Mouse (Mus musculus) heart, postnatal 0 days (tissue): ENCODE data around the gene Pask. TPM values are rescaled to one million over a fixed set of nuclear protein-coding genes. Genes with fewer than 3 reads are reported as not detected.

ENCODE experiments used
- ATAC-seq: fragments of 200-750 bp; cut with Nextera tagmentation; 2 replicates; pipeline ENCODE4 v1.8.0; 2017; ENCODE audit warnings: low read depth, moderate number of reproducible peaks, moderate library complexity; ENCODE audit not compliant: insufficient read depth
- DNase-seq: peaks from one replicate; pipeline ENCODE4 v3.0.0-alpha.2; 2016; ENCODE audit warnings: low spot score
- H3K27ac ChIP-seq: fragments of 300-500 bp; sonication (generic); 2 replicates; pipeline ENCODE4 v1.5.1; 2014; ENCODE audit warnings: low read depth, mild to moderate bottlenecking
- H3K27me3 ChIP-seq: fragments of 300-500 bp; sonication (generic); 2 replicates; pipeline ENCODE4 v1.6.1; 2014; ENCODE audit warnings: low read length, mixed read lengths; ENCODE audit not compliant: control insufficient read depth, insufficient read depth
- H3K36me3 ChIP-seq: fragments of 300-500 bp; sonication (generic); replicated peaks from 2 replicates; pipeline ENCODE4 v1.6.1; 2014; ENCODE audit warnings: low read length, mixed read lengths; ENCODE audit not compliant: control insufficient read depth, insufficient read depth
- H3K4me1 ChIP-seq: fragments of 300-500 bp; sonication (generic); 2 replicates; pipeline ENCODE4 v1.6.1; 2014; ENCODE audit warnings: antibody characterized with exemption; ENCODE audit not compliant: control insufficient read depth, insufficient read depth
- H3K4me2 ChIP-seq: fragments of 300-500 bp; sonication (generic); 2 replicates; pipeline ENCODE4 v1.6.1; 2014; ENCODE audit warnings: low read depth, mild to moderate bottlenecking, low read length, moderate library complexity
- H3K4me3 ChIP-seq: fragments of 300-500 bp; sonication (generic); 2 replicates; pipeline ENCODE4 v1.5.1; 2014; ENCODE audit warnings: low read depth, low read length
- H3K9ac ChIP-seq: fragments of 300-500 bp; sonication (generic); replicated peaks from 2 replicates; pipeline ENCODE4 v1.6.1; 2014; ENCODE audit warnings: low read depth, low read length, mixed read lengths
- H3K9me3 ChIP-seq: fragments of 300-500 bp; sonication (generic); replicated peaks from 2 replicates; pipeline ENCODE4 v1.6.1; 2016; ENCODE audit warnings: low read length; ENCODE audit not compliant: control insufficient read depth
- CTCF ChIP-seq: IDR thresholded peaks from 2 replicates; pipeline ENCODE4 v1.5.1; 2016; ENCODE audit warnings: antibody characterized with exemption, control low read depth, low read depth
- EP300 ChIP-seq: IDR thresholded peaks from 2 replicates; pipeline ENCODE4 v1.6.1; 2016; ENCODE audit warnings: antibody characterized with exemption, low read depth
- WGBS: fragments of 180-500 bp; shearing (Covaris S2); extraction: QIAGEN DNeasy Blood & Tissue Kit; methylation state at CpG from one replicate; pipeline ENCODE4 v1.1.7; 2014; 5-methylcytosine and 5-hydroxymethylcytosine counted together
- microRNA-seq: library from miRNA; unstranded; fragments of <30 nt; microRNA quantifications from one replicate; pipeline ENCODE4, GENCODE M21; 2016
- polyA plus RNA-seq: library from polyadenylated mRNA; unstranded; fragments of >200 nt; fragmentation: Nextera tagmentation; extraction: Ambion mirVana; gene quantifications from 2 replicates; pipeline ENCODE4 v1.2.1, GENCODE M21; 2015
- total RNA-seq: library from RNA; depleted of rRNA; stranded (reverse); fragments of >200 nt; gene quantifications from 2 replicates; pipeline ENCODE4 v1.2.3, GENCODE M21; 2014; ENCODE audit warnings: low replicate concordance; rRNA removed

Pask gene
- total and polyA plus RNA-seq, 2 experiments from 2014 or later: 1.9 to 5.7 TPM

- TF ChIP-seq EP300 (no peak), CTCF (no peak)
- 79% methylated on average over 2 of the region's 2 CpGs for WGBS
- ATAC-seq: no peak
Observed at GRCm38 (mm10) chr1:93268246-93268645, 75.0 kb downstream of the Pask start.

DNA sequence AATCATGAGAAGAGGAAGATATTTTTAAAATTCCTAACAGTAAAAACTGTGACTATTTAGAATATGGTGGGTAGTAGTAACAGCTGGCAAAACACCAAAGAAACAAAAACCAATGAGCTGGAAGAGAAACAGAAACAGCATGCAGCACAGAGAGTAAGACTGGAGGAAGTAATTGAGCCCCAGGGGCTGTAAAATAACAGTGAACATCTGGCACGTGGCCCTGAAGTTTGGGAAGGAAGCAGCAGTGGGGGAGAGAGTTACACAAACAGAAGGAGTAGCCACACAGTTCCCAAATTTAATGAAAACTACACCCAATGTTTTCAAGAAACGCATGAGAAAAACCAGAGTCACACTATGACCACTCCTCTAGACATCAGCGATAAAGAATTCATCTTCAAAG, 76.1 kb downstream of the Pask start:
- H3K27ac ChIP-seq: no peak overlapping the region
- H3K9ac ChIP-seq: no peak overlapping the region
- ATAC-seq: no peak
- H3K4me2 ChIP-seq: no peak overlapping the region
- H3K36me3 ChIP-seq: peaks cover 5% of the 10 kb centered on the region; the same call in 1 of the 2 replicates
- H3K27me3 ChIP-seq: no peaks in the 10 kb centered on the region
- no peaks in the 10 kb centered on the region for H3K9me3 ChIP-seq
- H3K4me1 ChIP-seq: no peaks in the 10 kb centered on the region
- no peak for TF ChIP-seq CTCF
- no peak for TF ChIP-seq EP300
- 41% methylated on average over 3 of the region's 3 CpGs for WGBS
- peak; percentile 20 for DNase-seq
- H3K4me3 ChIP-seq: no peak overlapping the region

More at GRCm38 (mm10) chr1:93268246-93268645, 75.0 kb downstream of the Pask start:
- Histone ChIP-seq H3K4me1 (no peaks in the 10 kb centered on the region), H3K4me2 (no peak overlapping the region), H3K9me3 (no peaks in the 10 kb centered on the region), H3K27me3 (no peaks in the 10 kb centered on the region), H3K4me3 (no peak overlapping the region), H3K36me3 (peaks cover 5% of the 10 kb centered on the region; the same call in 1 of the 2 replicates), H3K9ac (no peak overlapping the region), H3K27ac (no peak overlapping the region)
- no peak for DNase-seq

Small RNA genes lying within 50 kb of the gene (microRNA-seq; reads per million reads assigned to microRNA genes)
- gene Mir6345: not detected
- not detected for gene Mir6901
- not detected for gene Mir6902

Other genes starting within 250 kb of the Pask start
- 15.6 and 16.4 TPM in 2 replicates for gene Kif1a, start 241.5 kb downstream of the Pask start, total RNA-seq
- gene Kif1a, start 241.5 kb downstream of the Pask start, polyA plus RNA-seq: 7.2 and 7.3 TPM in 2 replicates
- 0.15 TPM in 1 of 2 replicates, not detected in the other for gene Agxt, start 208.2 kb downstream of the Pask start, total RNA-seq
- 0.12 TPM in 1 of 2 replicates, not detected in the other for gene Agxt, start 208.2 kb downstream of the Pask start, polyA plus RNA-seq
- gene 2310007B03Rik, start 182.5 kb downstream of the Pask start, total RNA-seq: 0.76 TPM in 1 of 2 replicates, not detected in the other
- gene 2310007B03Rik, start 182.5 kb downstream of the Pask start, polyA plus RNA-seq: 0.07 and 0.29 TPM in 2 replicates
- 0.08 TPM in 2 replicates for gene Crocc2, start 174.8 kb downstream of the Pask start, total RNA-seq
- gene Crocc2, start 174.8 kb downstream of the Pask start, polyA plus RNA-seq: 0.34 and 0.48 TPM in 2 replicates
- gene Sned1, start 107.6 kb downstream of the Pask start, total RNA-seq: 7.1 and 43.7 TPM in 2 replicates
- gene Sned1, start 107.6 kb downstream of the Pask start, polyA plus RNA-seq: 3.0 and 3.9 TPM in 2 replicates
- 17.4 and 25.9 TPM in 2 replicates for gene Mterf4, start 37.6 kb downstream of the Pask start, total RNA-seq
- 17.8 and 20.9 TPM in 2 replicates for gene Mterf4, start 37.6 kb downstream of the Pask start, polyA plus RNA-seq
- gene Ppp1r7, start 628 bp downstream of the Pask start, total RNA-seq: 2.8 and 3.2 TPM in 2 replicates
- 38.3 and 43.0 TPM in 2 replicates for gene Ppp1r7, start 628 bp downstream of the Pask start, polyA plus RNA-seq
- gene Ano7, start 30.4 kb upstream of the Pask start, total RNA-seq: not detected in 2 replicates
- 0.11 TPM in 1 of 2 replicates, not detected in the other for gene Ano7, start 30.4 kb upstream of the Pask start, polyA plus RNA-seq
- 89.0 and 107 TPM in 2 replicates for gene Hdlbp, start 135.3 kb upstream of the Pask start, total RNA-seq
- gene Hdlbp, start 135.3 kb upstream of the Pask start, polyA plus RNA-seq: 154 and 159 TPM in 2 replicates
- gene Farp2, start 168.6 kb upstream of the Pask start, total RNA-seq: 4.1 and 10.5 TPM in 2 replicates
- 3.9 and 4.1 TPM in 2 replicates for gene Farp2, start 168.6 kb upstream of the Pask start, polyA plus RNA-seq